Mouse (Mus musculus): ENCODE measurements around the gene Pafah1b2.

DNA sequence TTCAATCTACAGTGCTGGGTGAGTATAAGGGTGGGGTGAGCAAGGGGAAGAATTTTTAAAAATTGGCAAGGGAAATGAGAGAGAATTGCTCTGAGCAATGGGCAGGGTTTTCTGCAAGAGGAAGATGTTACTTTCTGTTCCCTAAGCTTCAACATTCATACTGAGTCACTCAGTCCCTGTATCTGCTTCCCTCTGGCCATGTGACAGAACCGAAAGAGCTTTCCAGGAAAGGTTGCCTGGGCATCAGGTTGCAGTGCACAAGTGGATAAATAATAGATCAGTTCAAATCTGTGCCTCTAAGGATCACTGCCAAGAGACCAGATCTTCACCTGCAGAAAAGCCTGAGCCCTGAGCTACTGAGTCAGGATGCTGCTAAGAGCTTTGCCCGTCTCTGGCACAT is 50.6 kb downstream of the Pafah1b2 start:
- TF ChIP-seq CTCF (IDR thresholded peaks at IDR 0.05) (no peak), EP300 (IDR thresholded peaks at IDR 0.05) (no peak)

Measured in lung, postnatal 0 days (tissue).